Mouse (Mus musculus): ENCODE results near the gene Fxyd4.

Fxyd4 gene

GRCm38 (mm10) chr6:117937222-117937932, at the start of gene Fxyd4:
Gene Fxyd4, minus strand, starts transcription at chr6:117937692.
- DNase-seq (ENCODE audit: low spot score in 2 of 2) = no peak

- no peak for DNase-seq (ENCODE audit: low spot score in 2 of 2)
These were observed 49.7 kb upstream of the Fxyd4 start for GRCm38 (mm10) chr6:117987173-117987572.

DNA sequence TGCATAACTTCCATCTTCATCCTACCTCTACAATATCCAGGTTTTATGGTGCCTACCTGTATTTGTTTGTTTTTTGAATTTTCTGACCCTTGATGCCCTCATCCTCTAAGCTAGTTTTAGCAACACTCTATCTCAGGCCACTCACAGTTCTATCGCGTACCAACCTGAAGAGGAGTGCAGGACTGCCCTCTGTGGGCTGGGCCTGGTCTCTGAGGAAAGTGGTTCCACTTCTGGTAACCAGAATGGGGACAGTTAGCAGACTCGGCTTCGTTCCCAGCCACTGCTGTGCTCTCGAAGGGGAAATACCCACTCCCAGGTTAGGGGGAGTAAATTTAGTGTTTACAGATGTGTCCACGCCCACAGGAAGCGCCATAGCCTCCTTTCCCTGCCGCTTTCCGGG, 29.2 kb upstream of the Fxyd4 start:
- DNase-seq (ENCODE audit: low spot score in 2 of 2) = no peak

- DNase-seq (ENCODE audit: low spot score in 2 of 2) = no peak
These were observed 25.7 kb upstream of the Fxyd4 start for GRCm38 (mm10) chr6:117963201-117963600.

GRCm38 (mm10) chr6:117956851-117957501, 19.5 kb upstream of the Fxyd4 start:
- DNase-seq (ENCODE audit: low spot score in 2 of 2) = no peak

- no peak for DNase-seq (ENCODE audit: low spot score in 2 of 2)
These were observed 18.7 kb upstream of the Fxyd4 start for GRCm38 (mm10) chr6:117956161-117956560.

DNA sequence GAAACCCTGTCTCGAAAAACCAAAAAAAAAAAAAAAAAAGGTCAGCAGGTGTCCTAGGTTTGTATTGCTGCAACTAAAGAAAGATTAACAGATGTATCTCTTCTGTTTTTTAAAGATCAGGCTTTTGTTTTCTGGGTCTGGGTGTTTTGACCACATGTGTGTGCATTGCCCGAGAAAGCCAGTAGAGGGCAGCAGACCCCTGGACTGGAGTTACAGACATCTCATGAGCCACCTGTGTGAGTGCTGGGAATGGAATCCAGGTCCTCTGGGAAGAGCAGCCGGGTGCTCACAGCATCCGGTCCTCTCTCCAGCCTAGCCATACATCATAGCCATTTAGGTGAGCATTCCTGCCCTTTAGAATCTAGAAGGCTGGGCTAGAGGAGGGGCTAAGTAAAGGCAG, 14.8 kb upstream of the Fxyd4 start:
- no peak for DNase-seq (ENCODE audit: low spot score in 2 of 2)

GRCm38 (mm10) chr6:117943899-117944298, 6.4 kb upstream of the Fxyd4 start:
- DNase-seq (ENCODE audit: low spot score in 2 of 2) = no peak

GRCm38 (mm10) chr6:117942769-117943168, 5.3 kb upstream of the Fxyd4 start:
- no peak for DNase-seq (ENCODE audit: low spot score in 2 of 2)

DNA sequence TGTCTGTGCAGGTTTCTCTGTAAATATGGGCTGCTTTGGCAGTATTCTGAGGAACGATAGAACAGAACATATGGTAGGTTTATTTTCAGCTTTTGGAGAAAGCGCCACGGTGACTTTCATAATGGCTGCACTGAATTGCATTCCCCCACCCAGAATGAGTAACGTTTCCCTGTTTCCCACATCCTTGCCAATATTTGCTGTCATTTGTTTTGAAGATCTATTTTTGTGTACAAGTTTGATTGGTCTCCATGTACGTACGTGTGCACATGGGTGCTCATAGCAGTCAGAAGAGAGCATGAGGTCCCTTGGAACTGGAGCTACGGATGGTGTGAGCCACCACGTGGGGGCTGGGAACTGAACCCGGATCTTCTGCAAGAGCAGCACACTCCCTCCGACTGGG, 1.5 kb upstream of the Fxyd4 start:
- DNase-seq (ENCODE audit: low spot score in 2 of 2) = no peak

GRCm38 (mm10) chr6:117935681-117936612, 1.5 kb downstream of the Fxyd4 start:
- DNase-seq (ENCODE audit: low spot score in 2 of 2) = no peak

DNA sequence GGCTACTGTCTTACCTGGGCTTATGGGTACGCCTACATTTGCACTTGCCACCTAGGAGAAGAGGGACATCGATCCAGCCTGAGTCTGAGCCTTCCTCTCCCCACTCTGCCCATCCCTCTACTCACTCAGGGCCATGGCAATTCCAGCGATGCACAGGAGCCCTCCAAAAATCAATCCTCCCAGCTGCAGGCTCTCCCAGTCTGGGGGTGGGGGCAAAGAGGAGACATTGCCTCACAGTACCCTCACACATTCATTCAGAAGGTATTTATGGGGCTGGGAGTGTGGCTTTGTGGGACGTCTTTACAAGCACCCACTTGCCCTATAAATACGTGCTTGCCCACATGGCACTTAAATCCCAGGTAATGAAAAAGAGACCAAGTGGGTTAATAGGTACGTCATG, 3.2 kb downstream of the Fxyd4 start:
- DNase-seq (ENCODE audit: low spot score in 2 of 2) = no peak

- DNase-seq (ENCODE audit: low spot score in 2 of 2) = no peak
These were observed 5.0 kb downstream of the Fxyd4 start for GRCm38 (mm10) chr6:117932325-117933051.

DNA sequence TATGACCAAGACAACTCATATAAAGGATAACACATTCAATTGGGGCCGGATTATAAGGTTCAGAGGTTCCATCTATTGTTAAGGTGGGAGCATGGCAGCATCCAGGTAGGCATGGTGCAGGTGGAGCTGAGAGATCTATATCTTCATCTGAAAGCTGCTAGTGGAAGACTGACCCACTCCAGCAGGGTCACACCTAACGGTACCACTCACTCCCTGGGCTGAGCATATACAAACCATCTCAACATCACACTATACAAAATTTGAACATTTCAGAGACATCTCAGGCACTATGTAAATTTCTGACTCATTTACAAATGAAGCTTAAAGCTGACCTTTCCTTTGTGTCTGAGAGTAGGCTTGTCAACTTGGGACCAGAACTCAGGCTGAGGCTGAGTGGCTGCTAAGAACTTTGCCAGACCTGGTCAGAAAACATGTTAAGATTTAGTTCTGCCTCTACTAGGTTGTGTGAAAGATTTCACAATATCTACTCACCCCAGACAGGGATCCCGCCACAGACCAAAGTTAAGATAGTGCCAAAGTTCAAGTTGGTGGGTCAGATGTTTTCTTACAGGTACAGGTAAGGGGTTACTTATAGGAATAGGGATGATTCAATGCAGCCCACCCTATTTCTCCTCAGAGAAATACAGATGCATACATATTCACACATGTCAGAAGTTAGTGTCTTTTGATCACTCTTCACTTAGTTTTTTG, 7.4 kb downstream of the Fxyd4 start:
- DNase-seq (ENCODE audit: low spot score in 2 of 2) = no peak

DNA sequence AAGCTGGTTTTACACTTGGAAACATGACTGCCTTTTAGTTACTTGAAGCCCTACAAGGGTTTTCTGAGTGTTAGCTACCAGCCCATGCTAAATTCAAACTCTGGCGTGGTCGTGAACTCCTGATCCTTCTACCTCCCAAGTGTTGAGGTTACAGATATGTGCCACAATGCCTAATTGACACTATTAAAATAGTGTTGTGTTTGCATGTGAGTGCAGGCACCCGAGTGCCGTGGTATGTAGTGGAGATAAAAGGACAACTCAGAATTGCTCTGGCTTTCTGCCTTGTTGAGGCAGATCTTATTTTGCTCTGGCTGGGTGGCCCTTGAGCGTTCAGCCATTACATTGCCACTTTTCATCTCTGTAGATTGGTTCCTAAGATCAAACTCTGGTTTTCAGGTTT, 8.7 kb downstream of the Fxyd4 start:
- DNase-seq (ENCODE audit: low spot score in 2 of 2) = no peak

DNA sequence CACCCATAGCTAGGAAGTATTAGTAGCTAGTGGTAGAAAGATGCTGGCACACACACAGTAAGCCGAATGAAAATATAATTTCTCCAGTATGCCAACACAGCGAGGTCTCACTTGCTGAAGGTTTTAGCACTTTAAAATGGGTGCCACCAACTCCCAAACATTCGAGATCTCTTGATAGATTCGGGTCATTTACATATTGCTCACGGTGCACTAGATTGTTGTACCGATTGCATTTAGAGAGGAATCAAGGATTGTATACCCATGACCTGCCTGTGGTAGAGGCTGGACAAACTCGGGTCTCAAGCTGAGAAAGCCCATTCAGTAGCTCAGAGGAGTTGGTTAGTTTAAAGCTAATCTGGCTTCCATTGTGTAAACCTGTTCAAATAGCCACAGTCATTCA, 9.5 kb downstream of the Fxyd4 start:
- DNase-seq (ENCODE audit: low spot score in 2 of 2) = no peak

GRCm38 (mm10) chr6:117926871-117927491, 10.5 kb downstream of the Fxyd4 start:
- no peak for DNase-seq (ENCODE audit: low spot score in 2 of 2)

- no peak for DNase-seq (ENCODE audit: low spot score in 2 of 2)
These were observed 15.5 kb downstream of the Fxyd4 start for GRCm38 (mm10) chr6:117922041-117922440.

- DNase-seq (ENCODE audit: low spot score in 2 of 2) = peak in 1 of 2 experiments; percentile 47
These were observed 16.5 kb downstream of the Fxyd4 start for GRCm38 (mm10) chr6:117920659-117921640.
